Mouse (Mus musculus): ENCODE results near the gene Ccr2.
"Not testable (repeated sequence)": the region's sequence is repeated elsewhere in the genome, so short reads cannot be mapped to it uniquely, and the experiment has no call there.

The Ccr2 gene

GRCm38 (mm10) chr9:124118489-124118888, 16.7 kb downstream of the Ccr2 start:
- no peak for DNase-seq (ENCODE audit: low read depth, low spot score)

GRCm38 (mm10) chr9:124121387-124122184, 19.8 kb downstream of the Ccr2 start, which contains the start of gene Ccr5:
Ccr5 (plus strand) TSS chr9:124121543.
- no peak for DNase-seq (ENCODE audit: low read depth, low spot score)

- DNase-seq (ENCODE audit: low read depth, low spot score): no peak
These were observed 23.8 kb downstream of the Ccr2 start for GRCm38 (mm10) chr9:124125576-124125975.

GRCm38 (mm10) chr9:124126373-124126772, 24.6 kb downstream of the Ccr2 start:
- no peak for DNase-seq (ENCODE audit: low read depth, low spot score)

- DNase-seq (ENCODE audit: low read depth, low spot score): no peak
These were observed 25.7 kb downstream of the Ccr2 start for GRCm38 (mm10) chr9:124127412-124127811.

- peak; percentile 56 for DNase-seq (ENCODE audit: low read depth, low spot score)
These were observed 26.6 kb downstream of the Ccr2 start for GRCm38 (mm10) chr9:124128379-124128778.

- DNase-seq (ENCODE audit: low read depth, low spot score): not testable (repeated sequence)
These were observed 31.1 kb downstream of the Ccr2 start for GRCm38 (mm10) chr9:124132899-124133298.

- DNase-seq (ENCODE audit: low read depth, low spot score): not testable (repeated sequence)
These were observed 33.2 kb downstream of the Ccr2 start for GRCm38 (mm10) chr9:124134919-124135318.

- no peak for DNase-seq (ENCODE audit: low read depth, low spot score)
These were observed 35.9 kb downstream of the Ccr2 start for GRCm38 (mm10) chr9:124137619-124138018.

- DNase-seq (ENCODE audit: low read depth, low spot score): no peak
These were observed 36.5 kb downstream of the Ccr2 start for GRCm38 (mm10) chr9:124138055-124138775.

- DNase-seq (ENCODE audit: low read depth, low spot score): no peak
These were observed 41.9 kb downstream of the Ccr2 start for GRCm38 (mm10) chr9:124143678-124144077.

- no peak for DNase-seq (ENCODE audit: low read depth, low spot score)
These were observed 44.6 kb downstream of the Ccr2 start for GRCm38 (mm10) chr9:124146307-124146706.
